Mouse (Mus musculus) right cerebral cortex, postnatal 10 days (tissue): ENCODE data around the gene Cask.

Experiments
- DNase-seq, 2 experiments: peaks; one replicate each; pipeline ENCODE4 v3.0.0; 2021; ENCODE audit warnings: low spot score in 2 of 2

Cask gene

GRCm38 (mm10) chrX:13636398-13636797, 214.8 kb downstream of the Cask start:
- no peak for DNase-seq

- no peak for DNase-seq
Measured at GRCm38 (mm10) chrX:13631599-13632283, 219.4 kb downstream of the Cask start, which contains the start of gene Gpr34. Gene Gpr34, plus strand, starts transcription at chrX:13632089.

- DNase-seq = no peak
Measured at GRCm38 (mm10) chrX:13622654-13623053, 228.5 kb downstream of the Cask start.

- no peak for DNase-seq
Measured at GRCm38 (mm10) chrX:13621473-13621872, 229.7 kb downstream of the Cask start.

GRCm38 (mm10) chrX:13618476-13618875, 232.7 kb downstream of the Cask start:
- no peak for DNase-seq

- DNase-seq = no peak
Measured at GRCm38 (mm10) chrX:13617294-13617693, 233.9 kb downstream of the Cask start.

GRCm38 (mm10) chrX:13616726-13617125, 234.4 kb downstream of the Cask start:
- no peak for DNase-seq

- DNase-seq = no peak
Measured at GRCm38 (mm10) chrX:13612115-13612514, 239.1 kb downstream of the Cask start.

GRCm38 (mm10) chrX:13611114-13611513, 240.1 kb downstream of the Cask start:
- no peak for DNase-seq

GRCm38 (mm10) chrX:13607752-13608151, 243.4 kb downstream of the Cask start:
- no peak for DNase-seq

GRCm38 (mm10) chrX:13606741-13607140, 244.4 kb downstream of the Cask start:
- DNase-seq = no peak

GRCm38 (mm10) chrX:13599966-13600365, 251.2 kb downstream of the Cask start:
- no peak for DNase-seq

- no peak for DNase-seq
Measured at GRCm38 (mm10) chrX:13599373-13599772, 251.8 kb downstream of the Cask start.

GRCm38 (mm10) chrX:13577647-13578046, 273.5 kb downstream of the Cask start:
- no peak for DNase-seq

GRCm38 (mm10) chrX:13576606-13577005, 274.6 kb downstream of the Cask start:
- DNase-seq = peak; percentile 48 to 69

GRCm38 (mm10) chrX:13574872-13575271, 276.3 kb downstream of the Cask start:
- DNase-seq = peak in 1 of 2 experiments; percentile 39

GRCm38 (mm10) chrX:13574298-13574697, 276.9 kb downstream of the Cask start:
- DNase-seq = no peak

GRCm38 (mm10) chrX:13554504-13554903, 296.7 kb downstream of the Cask start:
- DNase-seq = no peak

GRCm38 (mm10) chrX:13552288-13552687, 298.9 kb downstream of the Cask start:
- no peak for DNase-seq

- no peak for DNase-seq
Measured at GRCm38 (mm10) chrX:13551566-13551965, 299.6 kb downstream of the Cask start.

- DNase-seq = no peak
Measured at GRCm38 (mm10) chrX:13549100-13549499, 302.1 kb downstream of the Cask start.

GRCm38 (mm10) chrX:13521288-13521687, 329.9 kb downstream of the Cask start:
- no peak for DNase-seq

- DNase-seq = no peak
Measured at GRCm38 (mm10) chrX:13520566-13520965, 330.6 kb downstream of the Cask start.

- DNase-seq = peak in 1 of 2 experiments; percentile 33
Measured at GRCm38 (mm10) chrX:13519408-13519783, 331.8 kb downstream of the Cask start.
